Mouse (Mus musculus): ENCODE measurements around the gene Slit1. TPM values are rescaled to one million over a fixed set of nuclear protein-coding genes. Genes with fewer than 3 reads are reported as not detected.

The Slit1 gene
- total RNA-seq, 2 experiments from 2014 or later, result 59.0 to 60.6 TPM

DNA sequence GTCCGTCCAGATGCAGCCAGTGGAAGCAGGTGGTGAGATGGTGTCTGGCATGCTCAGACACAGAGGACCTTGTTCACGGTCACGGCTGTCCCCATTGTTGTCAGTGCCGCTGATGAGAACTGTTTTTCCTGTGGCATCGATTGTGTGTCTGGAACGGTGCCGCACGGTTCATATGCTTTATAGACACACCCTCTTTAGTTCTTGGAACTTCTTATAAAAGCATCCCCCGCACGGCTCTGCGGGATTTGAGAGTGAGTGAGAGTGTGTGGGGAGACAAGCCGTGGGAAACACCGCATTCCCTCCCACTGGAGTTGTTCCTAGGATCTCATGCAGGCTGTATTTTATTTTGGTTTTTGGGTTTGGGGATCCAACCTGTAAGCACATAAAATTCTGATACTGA is 82.0 kb downstream of the Slit1 start:
- intact Hi-C loops (cut with DNase I), result no loop called here
- DNase-seq (ENCODE audit: extremely low spot score in 1 of 2, low spot score in 2 of 2), result peak in 1 of 2 experiments; percentile 37

DNA sequence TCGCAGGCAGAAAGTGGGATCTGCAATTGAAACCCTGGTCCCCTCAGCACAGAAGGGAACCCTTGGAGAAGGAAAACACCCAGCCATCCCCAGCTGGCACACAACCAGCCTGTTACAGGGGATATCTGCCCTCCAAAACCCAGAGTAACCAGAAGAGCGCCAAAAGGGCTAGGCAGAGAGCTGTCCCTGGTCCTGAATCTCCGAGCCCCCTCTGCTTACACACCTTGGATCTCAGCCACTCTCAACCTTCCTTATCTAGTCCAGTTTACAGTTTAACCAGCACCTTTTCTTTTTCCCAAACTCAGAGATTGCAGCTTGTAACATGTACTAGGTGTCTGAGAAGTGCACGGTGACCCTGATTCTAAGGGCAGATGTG is 82.5 kb downstream of the Slit1 start:
- intact Hi-C loops (cut with DNase I), result loop anchor here (1.0 kb wide), 1 partner anchor 36 kb away; no protein-coding TSS in a partner anchor
- H3K4me3 ChIP-seq, result no peak overlapping the region
- no peak for TF ChIP-seq CTCF (IDR thresholded peaks at IDR 0.05)
- no peak overlapping the region for H3K27ac ChIP-seq
- DNase-seq (ENCODE audit: extremely low spot score in 1 of 2, low spot score in 2 of 2), result no peak

More for the DNA sequence above, 82.0 kb downstream of the Slit1 start:
- H3K27ac ChIP-seq, result no peak overlapping the region
- TF ChIP-seq CTCF (IDR thresholded peaks at IDR 0.05), result no peak
- no peak overlapping the region for H3K4me3 ChIP-seq

DNA sequence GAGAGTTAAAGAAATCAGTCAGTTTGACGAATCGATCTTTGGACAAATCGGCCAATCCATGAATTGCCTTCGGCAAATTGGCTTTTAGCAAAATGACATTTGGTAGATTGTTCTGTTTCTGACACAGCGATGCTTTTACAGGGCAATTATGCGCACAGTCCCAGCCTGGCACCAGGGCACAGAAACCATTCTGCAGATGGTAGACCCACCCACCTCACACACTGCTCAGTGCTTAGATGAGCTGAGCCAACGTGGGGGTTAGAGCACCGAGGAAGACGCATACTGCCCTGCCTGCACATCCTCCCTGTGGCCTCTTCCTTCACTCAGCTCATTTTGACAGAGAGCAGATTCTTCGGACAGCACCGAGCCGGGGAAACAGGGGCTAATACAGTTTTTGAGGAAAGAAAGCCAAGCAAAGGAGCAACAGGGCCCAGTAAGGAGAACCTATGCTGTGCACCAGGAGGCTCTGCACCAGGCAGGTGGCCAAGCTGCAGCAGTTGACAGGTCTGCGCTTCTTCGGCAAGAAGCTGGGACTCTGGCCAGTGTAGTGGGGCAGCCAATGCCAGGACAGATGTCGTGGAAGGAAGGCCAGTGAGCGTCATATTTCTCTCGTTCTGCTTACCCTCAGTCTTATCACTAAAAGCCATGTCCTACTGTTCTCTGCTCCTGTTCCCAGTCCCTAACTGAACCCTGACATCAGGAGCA is 83.0 kb downstream of the Slit1 start:
- TF ChIP-seq CTCF (IDR thresholded peaks at IDR 0.05), result no peak
- peak; percentile 32 to 37 for DNase-seq (ENCODE audit: extremely low spot score in 1 of 2, low spot score in 2 of 2)
- Histone ChIP-seq H3K27ac (no peak overlapping the region), H3K4me3 (no peak overlapping the region)
- intact Hi-C loops (cut with DNase I), result loop anchor here (1.0 kb wide), 1 partner anchor 37 kb away; no protein-coding TSS in a partner anchor

DNA sequence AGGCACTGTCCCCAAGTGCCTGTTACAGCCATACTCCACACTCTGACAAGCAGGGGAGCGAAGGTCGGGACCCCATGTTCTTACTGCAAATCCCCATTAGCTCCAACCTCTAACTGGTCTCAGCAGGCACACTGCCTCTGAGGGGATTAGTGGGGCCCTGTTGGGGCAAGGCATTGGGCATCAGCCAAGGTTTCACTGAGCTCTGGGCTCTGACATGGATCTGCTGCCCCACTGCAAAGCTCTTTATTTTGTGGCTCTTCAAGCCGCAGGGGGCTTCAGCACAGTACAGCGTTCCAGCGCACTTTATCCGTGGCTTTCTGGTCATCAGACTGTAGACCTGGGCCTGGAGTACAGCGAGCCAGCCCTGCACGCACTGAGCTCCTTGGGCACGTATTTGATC is 86.0 kb downstream of the Slit1 start:
- TF ChIP-seq CTCF (IDR thresholded peaks at IDR 0.05), result no peak
- intact Hi-C loops (cut with DNase I), result loop anchor here (2.0 to 5.0 kb wide), 2 partner anchors 85 to 107 kb away; partner anchors contain the start of gene Slit1
- Histone ChIP-seq H3K27ac (no peak overlapping the region), H3K4me3 (no peak overlapping the region)
- no peak for DNase-seq (ENCODE audit: extremely low spot score in 1 of 2, low spot score in 2 of 2)

DNA sequence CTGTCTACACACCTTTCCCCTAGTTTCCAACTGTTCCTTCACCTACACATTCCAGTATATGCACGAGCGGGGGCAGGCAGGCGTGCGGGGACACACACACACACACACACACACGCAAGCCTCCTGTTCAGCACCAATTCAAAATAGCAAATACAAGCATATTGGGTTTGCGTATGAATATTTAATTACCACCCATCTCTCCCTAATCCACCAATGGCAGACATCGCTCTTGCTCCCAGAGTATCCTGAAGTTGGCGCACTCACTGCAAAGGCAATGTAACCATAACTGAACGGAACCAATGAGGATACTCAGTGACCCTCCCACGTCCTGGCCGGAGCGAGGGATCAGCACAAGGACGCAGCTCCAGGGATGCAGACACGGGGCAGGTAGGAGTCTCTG is 86.8 kb downstream of the Slit1 start:
- Histone ChIP-seq H3K4me3 (no peak overlapping the region), H3K27ac (no peak overlapping the region)
- no peak for TF ChIP-seq CTCF (IDR thresholded peaks at IDR 0.05)
- intact Hi-C loops (cut with DNase I), result loop anchor here (2.0 to 5.0 kb wide), 2 partner anchors 86 to 108 kb away; partner anchors contain the start of gene Slit1
- DNase-seq (ENCODE audit: extremely low spot score in 1 of 2, low spot score in 2 of 2), result no peak

DNA sequence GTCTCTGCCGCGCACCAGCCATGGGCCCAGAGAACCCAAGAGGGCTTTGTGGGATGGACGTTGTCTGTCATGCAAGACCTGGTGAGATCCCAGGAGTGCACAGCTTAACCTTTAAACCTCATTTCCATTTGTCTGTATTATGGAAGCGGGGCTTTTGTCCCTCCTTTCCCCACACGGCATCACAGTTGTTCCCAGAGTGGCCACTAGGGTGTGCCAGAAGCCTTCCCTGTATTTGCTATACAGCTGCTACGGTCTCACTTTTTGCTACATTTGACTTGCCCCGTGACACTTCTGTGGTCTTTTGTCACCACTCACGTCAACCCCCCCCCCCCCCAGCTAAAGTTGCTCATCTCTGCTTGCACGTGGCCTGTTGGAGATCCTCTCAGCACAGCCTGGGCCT is 87.5 kb downstream of the Slit1 start:
- Histone ChIP-seq H3K4me3 (no peak overlapping the region), H3K27ac (no peak overlapping the region)
- intact Hi-C loops (cut with DNase I), result loop anchor here (2.0 to 5.0 kb wide), 2 partner anchors 86 to 109 kb away; partner anchors contain the start of gene Slit1
- DNase-seq (ENCODE audit: extremely low spot score in 1 of 2, low spot score in 2 of 2), result peak; percentile 75 to 85
- peak; percentile 87 for TF ChIP-seq CTCF (IDR thresholded peaks at IDR 0.05)

DNA sequence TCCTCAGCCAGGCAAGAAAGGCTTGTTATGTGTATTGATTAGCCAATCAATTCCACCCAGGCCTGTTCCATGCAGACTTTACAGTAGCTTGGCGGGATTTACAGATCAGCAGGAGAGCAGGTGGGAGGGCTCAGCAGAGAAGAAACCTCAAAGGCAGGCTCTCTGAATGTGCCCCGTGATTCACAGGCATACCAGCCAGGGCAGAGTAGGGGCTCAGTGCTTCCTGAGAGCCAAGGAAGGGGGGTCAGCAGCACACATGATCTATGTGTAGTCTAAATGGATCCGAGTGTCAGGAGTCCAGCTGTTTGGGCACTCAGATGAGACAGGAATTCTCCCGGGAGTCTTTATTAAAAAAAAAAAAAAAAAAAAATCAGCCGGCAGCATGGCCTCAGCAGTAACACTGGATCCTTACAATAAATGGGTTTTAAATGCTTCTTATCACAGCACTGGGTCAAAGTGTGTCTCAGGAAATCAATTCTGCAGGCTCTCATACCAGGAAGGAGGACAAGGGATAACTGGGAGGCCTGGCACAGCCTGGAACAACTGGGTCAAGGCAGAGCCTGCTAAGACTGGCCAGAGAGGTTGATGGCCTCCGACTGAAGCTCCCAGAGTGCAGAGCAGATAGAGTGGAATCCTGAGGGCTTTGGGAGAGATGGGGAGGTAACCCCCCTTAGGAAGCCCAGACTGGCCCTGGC is 88.2 kb downstream of the Slit1 start:
- Histone ChIP-seq H3K27ac (no peak overlapping the region), H3K4me3 (no peak overlapping the region)
- intact Hi-C loops (cut with DNase I), result loop anchor here (5.0 kb wide), 1 partner anchor 87 kb away; the partner anchor contains the start of gene Slit1
- no peak for DNase-seq (ENCODE audit: extremely low spot score in 1 of 2, low spot score in 2 of 2)
- no peak for TF ChIP-seq CTCF (IDR thresholded peaks at IDR 0.05)

DNA sequence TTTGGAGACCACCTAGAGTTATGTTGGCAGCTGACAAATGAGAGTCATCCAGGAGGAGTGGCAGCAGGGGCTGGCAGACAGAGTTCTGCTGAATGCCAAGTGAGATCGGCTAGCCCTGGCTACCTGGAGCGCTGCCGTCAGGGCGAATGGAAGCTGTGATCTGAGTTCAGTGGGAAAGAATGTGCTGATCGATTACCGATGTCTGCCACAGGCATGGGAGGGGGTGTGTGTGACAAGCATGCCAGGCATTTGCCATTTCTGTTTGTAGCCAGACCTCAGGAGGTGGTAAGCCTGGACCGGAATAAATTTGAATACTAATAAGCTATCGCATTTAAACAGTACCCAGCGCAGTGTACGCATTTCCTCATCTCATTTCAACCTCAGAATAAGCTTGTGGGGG is 91.5 kb downstream of the Slit1 start:
- Histone ChIP-seq H3K27ac (no peak overlapping the region), H3K4me3 (no peak overlapping the region)
- DNase-seq (ENCODE audit: extremely low spot score in 1 of 2, low spot score in 2 of 2), result no peak
- TF ChIP-seq CTCF (IDR thresholded peaks at IDR 0.05), result no peak
- intact Hi-C loops (cut with DNase I), result no loop called here

DNA sequence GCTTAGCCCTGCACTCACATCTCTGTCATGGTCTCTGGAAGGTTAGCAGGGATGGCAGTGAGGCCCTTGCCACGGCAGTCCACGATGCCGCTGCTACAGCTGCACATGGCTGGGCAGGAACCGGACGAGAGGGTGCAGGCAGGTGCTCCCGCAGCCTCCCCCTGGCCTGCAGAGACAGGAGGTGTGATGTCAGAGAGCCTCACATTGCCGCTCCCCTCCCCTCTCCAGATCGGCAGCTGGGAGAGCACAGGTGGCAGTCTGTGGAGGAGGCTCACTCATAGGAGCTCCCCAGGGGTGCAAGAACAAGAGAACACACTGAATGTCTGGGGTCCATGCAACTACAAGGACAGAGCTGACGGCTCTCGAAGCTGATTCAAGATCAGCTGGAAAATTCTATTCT is 94.1 kb downstream of the Slit1 start:
- TF ChIP-seq CTCF (IDR thresholded peaks at IDR 0.05), result no peak
- intact Hi-C loops (cut with DNase I), result no loop called here

DNA sequence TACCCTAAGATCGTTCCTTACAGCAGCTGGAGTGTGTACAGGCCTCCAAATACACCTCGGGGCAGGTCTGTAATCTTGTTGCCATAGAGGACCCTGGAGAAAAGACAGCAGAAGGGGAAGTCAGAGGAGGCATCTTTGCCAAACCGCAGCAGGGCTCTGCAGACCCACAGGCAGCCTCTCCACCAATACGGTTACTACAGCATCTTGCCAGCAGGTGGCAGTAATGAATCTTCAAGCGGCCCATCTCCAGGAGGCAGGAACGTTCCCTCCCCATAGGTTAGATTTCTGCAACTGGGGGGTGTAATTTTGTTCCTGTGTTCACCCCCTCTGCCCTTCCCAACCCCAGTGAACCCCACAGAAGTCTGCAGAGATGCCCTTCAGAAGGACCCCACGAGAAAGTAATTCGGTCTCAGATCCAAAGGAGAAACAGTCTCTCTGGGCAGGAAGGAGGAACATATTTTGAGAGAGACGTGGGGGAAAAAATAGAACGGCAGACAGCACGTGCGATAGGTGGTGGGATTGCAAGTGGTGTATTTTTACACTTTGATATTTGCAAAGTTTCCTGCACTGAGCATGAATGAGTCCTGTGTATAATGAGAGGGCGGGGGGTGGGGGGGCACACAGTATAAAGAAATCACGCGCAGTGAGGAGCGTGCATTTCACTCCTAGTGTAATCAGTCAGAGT is 96.4 kb downstream of the Slit1 start:
- DNase-seq (ENCODE audit: extremely low spot score in 1 of 2, low spot score in 2 of 2), result peak; percentile 79 to 84
- intact Hi-C loops (cut with DNase I), result loop anchor here (2.0 kb wide), 1 partner anchor 118 kb away; no protein-coding TSS in a partner anchor
- TF ChIP-seq CTCF (IDR thresholded peaks at IDR 0.05), result peak; percentile 84
- H3K4me3 ChIP-seq, result no peak overlapping the region
- H3K27ac ChIP-seq, result no peak overlapping the region

More for the DNA sequence above, 94.1 kb downstream of the Slit1 start:
- Histone ChIP-seq H3K27ac (no peak overlapping the region), H3K4me3 (no peak overlapping the region)
- no peak for DNase-seq (ENCODE audit: extremely low spot score in 1 of 2, low spot score in 2 of 2)

DNA sequence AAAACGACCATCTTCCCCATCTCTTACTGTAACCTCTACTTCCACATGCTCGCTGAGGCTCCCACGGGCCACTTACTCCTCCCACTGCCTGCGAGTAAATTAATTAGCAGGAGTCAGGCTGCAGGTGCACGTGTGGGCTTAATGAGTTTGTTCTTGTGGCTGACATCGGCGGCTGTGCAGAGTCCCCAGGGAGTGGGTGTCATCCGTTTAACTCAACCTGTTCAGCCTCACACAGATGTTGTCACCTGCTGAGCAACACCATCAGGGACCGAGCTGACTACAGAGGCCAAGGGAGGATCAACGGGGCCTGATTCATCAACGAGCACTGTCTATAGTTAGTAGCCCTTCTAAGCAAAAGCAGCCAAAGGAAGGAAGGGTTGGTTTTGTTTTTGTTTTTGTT is 100.5 kb downstream of the Slit1 start:
- no peak overlapping the region for H3K27ac ChIP-seq
- no peak overlapping the region for H3K4me3 ChIP-seq
- intact Hi-C loops (cut with DNase I), result no loop called here
- DNase-seq (ENCODE audit: extremely low spot score in 1 of 2, low spot score in 2 of 2), result no peak
- no peak for TF ChIP-seq CTCF (IDR thresholded peaks at IDR 0.05)

DNA sequence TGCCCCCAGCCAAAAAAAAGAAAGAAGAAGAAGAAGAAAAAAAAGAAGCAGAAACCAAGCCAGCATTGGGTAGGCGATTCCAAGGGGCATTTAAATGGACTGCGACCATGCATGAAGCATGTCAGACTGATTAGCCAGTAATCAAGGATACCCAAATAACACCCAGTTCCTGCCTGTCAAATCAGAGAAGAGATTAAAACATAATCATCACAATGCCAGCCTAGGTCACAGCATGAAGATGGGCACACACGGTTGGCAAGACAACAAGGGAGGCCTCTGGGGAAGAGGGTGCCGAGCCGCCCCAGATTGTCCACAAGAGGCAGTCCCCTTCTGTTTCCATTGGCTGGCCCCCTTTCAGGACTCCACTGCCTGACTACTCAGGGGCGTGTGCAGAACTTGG is 108.5 kb downstream of the Slit1 start:
- no peak for DNase-seq (ENCODE audit: extremely low spot score in 1 of 2, low spot score in 2 of 2)
- intact Hi-C loops (cut with DNase I), result no loop called here
- Histone ChIP-seq H3K4me3 (no peak overlapping the region), H3K27ac (no peak overlapping the region)
- no peak for TF ChIP-seq CTCF (IDR thresholded peaks at IDR 0.05)
